Mouse (Mus musculus): ENCODE measurements at regions not wholly inside any gene's neighbourhood (a gene's known extent, or its start where the extent isn't known, plus 50 kb on each side); places are given as distances from the start of the nearest gene placed in this dataset.

- Histone ChIP-seq H3K4me1 (replicated peaks; ENCODE audit: control insufficient read depth, insufficient read depth, low read length) (no peaks in the 10 kb centered on the region), H3K27ac (ENCODE audit: control insufficient read depth, insufficient read depth, low read length) (no peak overlapping the region), H3K36me3 (ENCODE audit: control insufficient read depth, insufficient read depth, low read length) (no peaks in the 10 kb centered on the region), H3K4me3 (ENCODE audit: control insufficient read depth, insufficient read depth, low read length) (no peak overlapping the region), H3K27me3 (ENCODE audit: control insufficient read depth, insufficient read depth, low read length) (no peaks in the 10 kb centered on the region)
- no peak for DNase-seq
- TF ChIP-seq POLR2A (IDR thresholded peaks at IDR 0.05; ENCODE audit: control insufficient read depth, extremely low read depth, insufficient read depth, low read length, poor library complexity) (no peak), CTCF (IDR thresholded peaks at IDR 0.05; ENCODE audit: borderline replicate concordance, control insufficient read depth, extremely low read depth, insufficient read depth, low read length, poor library complexity) (no peak)
- WGBS = 35% methylated on average over 5 of the region's 5 CpGs
Measured at GRCm38 (mm10) chr14:66424141-66424540, 415.1 kb upstream of the Gulo start.
